Mouse (Mus musculus) hindbrain, postnatal 0 days (tissue): ENCODE results near the gene Shisa7. TPM values are rescaled to one million over a fixed set of nuclear protein-coding genes. Genes with fewer than 3 reads are reported as not detected.

Experiments
- ATAC-seq: fragments of 200-750 bp; cut with Nextera tagmentation; 2 replicates; pipeline ENCODE4 v1.8.0; 2017; ENCODE audit warnings: mild to moderate bottlenecking, moderate TSS enrichment, moderate library complexity
- DNase-seq: peaks from one replicate; pipeline ENCODE4 v3.0.0-alpha.2; 2015; ENCODE audit warnings: low spot score
- H3K27ac ChIP-seq: fragments of 300-500 bp; sonication (generic); 2 replicates; pipeline ENCODE4 v1.5.1; 2014; ENCODE audit warnings: mild to moderate bottlenecking
- H3K27me3 ChIP-seq: fragments of 300-500 bp; sonication (generic); 2 replicates; pipeline ENCODE4 v1.6.1; 2014; ENCODE audit warnings: low read length, mixed read lengths; ENCODE audit not compliant: insufficient read depth
- H3K36me3 ChIP-seq: fragments of 300-500 bp; sonication (generic); 2 replicates; pipeline ENCODE4 v1.6.1; 2014; ENCODE audit warnings: low read length, mixed read lengths; ENCODE audit not compliant: insufficient read depth
- H3K4me1 ChIP-seq: fragments of 300-500 bp; sonication (generic); 2 replicates; pipeline ENCODE4 v1.6.1; 2014; ENCODE audit warnings: antibody characterized with exemption, low read length, mixed read lengths; ENCODE audit not compliant: insufficient read depth
- H3K4me2 ChIP-seq: fragments of 300-500 bp; sonication (generic); 2 replicates; pipeline ENCODE4 v1.6.1; 2014; ENCODE audit warnings: low read depth, mild to moderate bottlenecking, low read length, moderate library complexity, mixed read lengths
- H3K4me3 ChIP-seq: fragments of 300-500 bp; sonication (generic); 2 replicates; pipeline ENCODE4 v1.5.1; 2014; ENCODE audit warnings: low read length
- H3K9ac ChIP-seq: fragments of 300-500 bp; sonication (generic); replicated peaks from 2 replicates; pipeline ENCODE4 v1.6.1; 2014; ENCODE audit warnings: mild to moderate bottlenecking, low read length, moderate library complexity, mixed read lengths
- H3K9me3 ChIP-seq: fragments of 300-500 bp; sonication (generic); 2 replicates; pipeline ENCODE4 v1.6.1; 2016; ENCODE audit warnings: low read length, mixed read lengths
- CTCF ChIP-seq: IDR thresholded peaks from 2 replicates; pipeline ENCODE4 v1.5.1; 2016; ENCODE audit warnings: antibody characterized with exemption, control low read depth, low read depth
- WGBS: fragments of 180-500 bp; shearing (Covaris S2); extraction: QIAGEN DNeasy Blood & Tissue Kit; methylation state at CpG from one replicate; pipeline ENCODE4 v1.1.7; 2014; 5-methylcytosine and 5-hydroxymethylcytosine counted together
- polyA plus RNA-seq: library from polyadenylated mRNA; unstranded; fragments of >200 nt; fragmentation: Nextera tagmentation; extraction: Ambion mirVana; gene quantifications from 2 replicates; pipeline ENCODE4 v1.2.1, GENCODE M21; 2015
- total RNA-seq: library from RNA; depleted of rRNA; stranded (reverse); fragments of >200 nt; gene quantifications from 2 replicates; pipeline ENCODE4 v1.2.3, GENCODE M21; 2014; rRNA removed

The Shisa7 gene
- total and polyA plus RNA-seq, 2 experiments from 2014 or later: 6.9 to 46.3 TPM

DNA sequence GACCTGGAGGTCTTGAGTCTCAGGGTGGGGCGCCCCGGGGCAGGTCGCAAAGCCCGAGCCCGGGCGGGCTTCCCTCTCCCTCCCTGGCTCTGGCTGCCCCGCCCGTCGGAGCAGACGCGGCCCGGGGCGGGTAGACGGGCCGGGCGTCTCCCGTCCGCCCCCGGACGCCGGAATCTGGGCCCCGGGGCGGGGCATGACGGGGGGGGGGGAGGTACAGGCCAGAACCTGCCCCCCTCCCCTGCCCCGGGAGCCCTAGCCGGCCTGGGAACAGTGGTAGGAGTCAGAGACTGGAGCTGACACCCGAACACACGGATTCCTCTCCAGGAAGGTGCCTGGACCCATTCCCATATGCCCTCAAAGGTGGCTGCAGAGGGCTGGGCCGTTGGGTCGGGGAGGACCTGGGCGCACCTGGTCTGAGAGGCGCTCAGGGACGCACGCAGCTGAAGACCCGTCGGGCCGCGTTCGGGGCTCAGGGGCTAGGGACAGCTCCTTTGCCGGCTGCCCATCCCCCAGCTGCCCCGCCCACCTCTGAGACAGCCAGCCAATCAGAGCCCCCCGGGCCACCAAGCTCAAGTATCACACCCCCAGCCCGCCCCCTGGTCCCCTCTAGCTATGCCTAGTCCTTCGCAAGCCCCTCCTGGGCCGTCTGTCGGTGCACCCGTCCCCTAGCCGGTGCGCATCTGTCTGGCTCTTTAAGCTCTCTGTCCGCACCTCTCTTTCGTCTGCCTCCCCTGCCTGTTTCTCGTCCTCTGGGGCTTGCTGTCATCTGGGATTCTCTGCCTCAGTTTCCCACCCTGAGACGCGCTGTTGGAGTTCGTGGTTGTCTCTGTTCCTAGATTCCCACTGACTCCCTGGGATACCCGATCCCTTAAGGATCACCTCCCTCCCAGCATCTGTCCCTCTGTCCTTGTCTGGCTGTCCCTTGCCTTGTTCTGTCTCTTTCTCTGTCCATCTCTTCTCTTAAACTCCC lies 67.3 kb downstream of the Shisa7 start:
- peak overlapping the region; percentile 52 for H3K4me2 ChIP-seq
- no peak overlapping the region for H3K27ac ChIP-seq
- 1% methylated on average over 39 of the region's 56 CpGs for WGBS
- ATAC-seq: peak; percentile 75
- peak overlapping the region; percentile 33 for H3K4me3 ChIP-seq
- H3K27me3 ChIP-seq: peaks cover 34% of the 10 kb centered on the region
- H3K36me3 ChIP-seq: no peaks in the 10 kb centered on the region
- DNase-seq: peak; percentile 67
- TF ChIP-seq CTCF: no peak
- no peaks in the 10 kb centered on the region for H3K9me3 ChIP-seq
- H3K9ac ChIP-seq: peak overlapping the region; percentile 33; the same call in 1 of the 2 replicates
- 0 out of 2 replicates have a peak, but pooled peaks cover 3% of the 10 kb centered on the region for H3K4me1 ChIP-seq

DNA sequence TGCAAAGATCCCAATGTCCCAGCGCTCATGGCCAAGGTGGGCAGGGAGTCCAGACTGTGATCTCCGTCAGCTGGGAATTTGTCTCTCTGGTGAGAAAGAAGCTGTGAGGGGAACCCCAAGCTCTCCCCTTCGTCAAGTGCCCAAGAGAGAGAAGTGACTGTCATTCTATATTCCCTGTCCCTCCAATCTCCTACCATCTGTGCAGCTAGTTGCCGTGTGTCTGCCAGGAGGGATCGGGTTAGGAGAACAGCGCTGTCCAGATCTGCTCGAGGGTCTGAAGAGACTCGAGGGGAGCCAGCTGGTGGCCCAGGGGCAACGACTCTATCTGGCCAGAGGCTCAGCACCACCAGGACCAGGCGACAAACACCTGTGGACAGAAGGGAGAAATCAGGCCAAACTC lies 68.4 kb downstream of the Shisa7 start:
- Histone ChIP-seq H3K27ac (no peak overlapping the region), H3K9me3 (no peaks in the 10 kb centered on the region), H3K9ac (no peak overlapping the region), H3K4me2 (no peak overlapping the region), H3K36me3 (no peaks in the 10 kb centered on the region), H3K4me1 (0 out of 2 replicates have a peak, but pooled peaks cover 3% of the 10 kb centered on the region), H3K27me3 (peaks cover 34% of the 10 kb centered on the region), H3K4me3 (no peak overlapping the region)
- DNase-seq: no peak
- WGBS: 55% methylated on average over 10 of the region's 10 CpGs
- TF ChIP-seq CTCF: no peak
- ATAC-seq: no peak

Other genes with a start within 250 kb of the Shisa7 start
Only the 30 nearest of the 33 such genes appear.
- 14.2 and 17.4 TPM in 2 replicates for gene Tmem86b, start 213.3 kb downstream of the Shisa7 start, total RNA-seq
- 1.1 and 1.5 TPM in 2 replicates for gene Tmem86b, start 213.3 kb downstream of the Shisa7 start, polyA plus RNA-seq
- gene Ppp6r1, start 185.7 kb downstream of the Shisa7 start, total RNA-seq: 136 and 142 TPM in 2 replicates
- 9.4 and 10.3 TPM in 2 replicates for gene Ppp6r1, start 185.7 kb downstream of the Shisa7 start, polyA plus RNA-seq
- 259 and 288 TPM in 2 replicates for gene Hspbp1, start 159.6 kb downstream of the Shisa7 start, total RNA-seq
- 172 and 174 TPM in 2 replicates for gene Hspbp1, start 159.6 kb downstream of the Shisa7 start, polyA plus RNA-seq
- gene Brsk1, start 154.1 kb downstream of the Shisa7 start, total RNA-seq: 195 and 217 TPM in 2 replicates
- gene Brsk1, start 154.1 kb downstream of the Shisa7 start, polyA plus RNA-seq: 6.7 and 7.1 TPM in 2 replicates
- not detected in 2 replicates for gene Tmem150b, start 119.4 kb downstream of the Shisa7 start, total RNA-seq
- gene Tmem150b, start 119.4 kb downstream of the Shisa7 start, polyA plus RNA-seq: 0.13 TPM in 2 replicates
- 29.3 and 39.5 TPM in 2 replicates for gene Kmt5c, start 104.6 kb downstream of the Shisa7 start, total RNA-seq
- gene Kmt5c, start 104.6 kb downstream of the Shisa7 start, polyA plus RNA-seq: 30.7 and 36.5 TPM in 2 replicates
- gene Cox6b2, start 91.6 kb downstream of the Shisa7 start, total RNA-seq: 10.6 and 37.2 TPM in 2 replicates
- gene Cox6b2, start 91.6 kb downstream of the Shisa7 start, polyA plus RNA-seq: 47.0 and 50.1 TPM in 2 replicates
- not detected in 2 replicates for gene Fam71e2, start 73.4 kb downstream of the Shisa7 start, total RNA-seq
- gene Fam71e2, start 73.4 kb downstream of the Shisa7 start, polyA plus RNA-seq: not detected in 2 replicates
- gene Il11, start 61.8 kb downstream of the Shisa7 start, total RNA-seq: 2.0 TPM in 1 of 2 replicates, not detected in the other
- gene Il11, start 61.8 kb downstream of the Shisa7 start, polyA plus RNA-seq: 1.1 and 1.3 TPM in 2 replicates
- gene Tmem190, start 61.8 kb downstream of the Shisa7 start, total RNA-seq: not detected in 2 replicates
- 0.53 TPM in 1 of 2 replicates, not detected in the other for gene Tmem190, start 61.8 kb downstream of the Shisa7 start, polyA plus RNA-seq
- 13.7 and 13.9 TPM in 2 replicates for gene Tmem238, start 55.0 kb downstream of the Shisa7 start, total RNA-seq
- 16.8 and 18.2 TPM in 2 replicates for gene Tmem238, start 55.0 kb downstream of the Shisa7 start, polyA plus RNA-seq
- gene Rpl28, start 51.8 kb downstream of the Shisa7 start, total RNA-seq: 145 and 147 TPM in 2 replicates
- gene Rpl28, start 51.8 kb downstream of the Shisa7 start, polyA plus RNA-seq: 304 and 315 TPM in 2 replicates
- gene Ube2s, start 32.1 kb downstream of the Shisa7 start, total RNA-seq: 264 and 324 TPM in 2 replicates
- 223 and 233 TPM in 2 replicates for gene Ube2s, start 32.1 kb downstream of the Shisa7 start, polyA plus RNA-seq
- 2.2 and 3.1 TPM in 2 replicates for gene Isoc2b, start 25.6 kb upstream of the Shisa7 start, total RNA-seq
- 3.5 and 3.7 TPM in 2 replicates for gene Isoc2b, start 25.6 kb upstream of the Shisa7 start, polyA plus RNA-seq
- gene Isoc2a, start 32.5 kb upstream of the Shisa7 start, total RNA-seq: 8.3 and 12.2 TPM in 2 replicates
- 0.43 and 0.76 TPM in 2 replicates for gene Isoc2a, start 32.5 kb upstream of the Shisa7 start, polyA plus RNA-seq
- 0.31 and 3.3 TPM in 2 replicates for gene Gm36210, start 61.8 kb upstream of the Shisa7 start, total RNA-seq
- gene Gm36210, start 61.8 kb upstream of the Shisa7 start, polyA plus RNA-seq: 0.30 and 0.45 TPM in 2 replicates
- gene Zfp628, start 70.5 kb upstream of the Shisa7 start, total RNA-seq: 12.5 and 12.7 TPM in 2 replicates
- gene Zfp628, start 70.5 kb upstream of the Shisa7 start, polyA plus RNA-seq: 5.2 and 5.7 TPM in 2 replicates
- 24.2 and 32.3 TPM in 2 replicates for gene Nat14, start 77.3 kb upstream of the Shisa7 start, total RNA-seq
- gene Nat14, start 77.3 kb upstream of the Shisa7 start, polyA plus RNA-seq: 27.5 and 29.4 TPM in 2 replicates
- 2.5 and 2.8 TPM in 2 replicates for gene Ssc5d, start 81.1 kb upstream of the Shisa7 start, total RNA-seq
- gene Ssc5d, start 81.1 kb upstream of the Shisa7 start, polyA plus RNA-seq: 0.77 and 1.0 TPM in 2 replicates
- gene Sbk2, start 119.7 kb upstream of the Shisa7 start, total RNA-seq: 0.31 TPM in 1 of 2 replicates, not detected in the other
- not detected in 2 replicates for gene Sbk2, start 119.7 kb upstream of the Shisa7 start, polyA plus RNA-seq
- gene Sbk3, start 126.5 kb upstream of the Shisa7 start, total RNA-seq: 0.31 and 0.72 TPM in 2 replicates
- gene Sbk3, start 126.5 kb upstream of the Shisa7 start, polyA plus RNA-seq: 0.23 and 0.31 TPM in 2 replicates
- gene Zfp579, start 151.5 kb upstream of the Shisa7 start, total RNA-seq: 65.7 and 113 TPM in 2 replicates
- gene Zfp579, start 151.5 kb upstream of the Shisa7 start, polyA plus RNA-seq: 37.4 and 40.2 TPM in 2 replicates
- 4.3 and 7.2 TPM in 2 replicates for gene Zfp524, start 169.7 kb upstream of the Shisa7 start, total RNA-seq
- 4.2 and 5.1 TPM in 2 replicates for gene Zfp524, start 169.7 kb upstream of the Shisa7 start, polyA plus RNA-seq
- gene Fiz1, start 170.0 kb upstream of the Shisa7 start, total RNA-seq: 41.1 and 44.0 TPM in 2 replicates
- 27.6 and 29.1 TPM in 2 replicates for gene Fiz1, start 170.0 kb upstream of the Shisa7 start, polyA plus RNA-seq
- gene Gm44973, start 170.8 kb upstream of the Shisa7 start, total RNA-seq: not detected in 2 replicates
- gene Gm44973, start 170.8 kb upstream of the Shisa7 start, polyA plus RNA-seq: 2.3 and 3.0 TPM in 2 replicates
- gene Zfp865, start 175.7 kb upstream of the Shisa7 start, total RNA-seq: 41.5 and 43.2 TPM in 2 replicates
- 5.4 TPM in 2 replicates for gene Zfp865, start 175.7 kb upstream of the Shisa7 start, polyA plus RNA-seq
- gene Ccdc106, start 175.9 kb upstream of the Shisa7 start, total RNA-seq: 39.6 and 76.5 TPM in 2 replicates
- gene Ccdc106, start 175.9 kb upstream of the Shisa7 start, polyA plus RNA-seq: 61.6 and 62.1 TPM in 2 replicates
- gene 4632433K11Rik, start 189.4 kb upstream of the Shisa7 start, total RNA-seq: not detected in 2 replicates
- not detected in 2 replicates for gene 4632433K11Rik, start 189.4 kb upstream of the Shisa7 start, polyA plus RNA-seq
- gene Zfp784, start 193.8 kb upstream of the Shisa7 start, total RNA-seq: 6.0 and 6.8 TPM in 2 replicates
- gene Zfp784, start 193.8 kb upstream of the Shisa7 start, polyA plus RNA-seq: 4.5 and 5.6 TPM in 2 replicates
- gene Zfp580, start 206.8 kb upstream of the Shisa7 start, total RNA-seq: 69.6 and 90.7 TPM in 2 replicates
- gene Zfp580, start 206.8 kb upstream of the Shisa7 start, polyA plus RNA-seq: 117 and 128 TPM in 2 replicates